Mouse (Mus musculus) midbrain, embryonic 11.5 days (tissue): Measurements from ENCODE around the gene Ntn1. TPM values are rescaled to one million over a fixed set of nuclear protein-coding genes. Genes with fewer than 3 reads are reported as not detected.

Experiments used
- ATAC-seq: fragments of 200-750 bp; cut with Nextera tagmentation; 2 replicates; pipeline ENCODE4 v1.8.0; 2017; ENCODE audit warnings: moderate TSS enrichment, moderate library complexity; ENCODE audit not compliant: low FRiP score
- DNase-seq: peaks from one replicate; pipeline ENCODE4 v3.0.0; 2015; ENCODE audit warnings: low spot score; ENCODE audit errors: missing footprints
- H3K27ac ChIP-seq: fragments of 300-500 bp; sonication (generic); 2 replicates; pipeline ENCODE4 v1.5.1; 2014; ENCODE audit warnings: low read depth, low read length
- H3K27me3 ChIP-seq: fragments of 300-500 bp; sonication (generic); 2 replicates; pipeline ENCODE4 v1.6.1; 2014; ENCODE audit warnings: mild to moderate bottlenecking, low read length, moderate library complexity, mixed read lengths; ENCODE audit not compliant: control insufficient read depth, insufficient read depth
- H3K36me3 ChIP-seq: fragments of 300-500 bp; sonication (generic); 2 replicates; pipeline ENCODE4 v1.6.1; 2014; ENCODE audit warnings: mild to moderate bottlenecking, low read length, moderate library complexity, mixed read lengths; ENCODE audit not compliant: control insufficient read depth, insufficient read depth
- H3K4me1 ChIP-seq: fragments of 300-500 bp; sonication (generic); 2 replicates; pipeline ENCODE4 v1.6.1; 2014; ENCODE audit warnings: low read length; ENCODE audit not compliant: control insufficient read depth, insufficient read depth
- H3K4me2 ChIP-seq: fragments of 300-500 bp; sonication (generic); 2 replicates; pipeline ENCODE4 v1.6.1; 2014; ENCODE audit warnings: mild to moderate bottlenecking, moderate library complexity
- H3K4me3 ChIP-seq: fragments of 300-500 bp; sonication (generic); 2 replicates; pipeline ENCODE4 v1.5.1; 2014; ENCODE audit warnings: low read depth, low read length
- H3K9ac ChIP-seq: fragments of 300-500 bp; sonication (generic); 2 replicates; pipeline ENCODE4 v1.6.1; 2014; ENCODE audit warnings: low read length
- H3K9me3 ChIP-seq: fragments of 300-500 bp; sonication (generic); 2 replicates; pipeline ENCODE4 v1.6.1; 2016; ENCODE audit warnings: low read length; ENCODE audit not compliant: control insufficient read depth
- WGBS: fragments of 180-500 bp; shearing (Covaris S2); extraction: QIAGEN DNeasy Blood & Tissue Kit; methylation state at CpG from one replicate; pipeline ENCODE4 v1.1.7; 2014; 5-methylcytosine and 5-hydroxymethylcytosine counted together
- polyA plus RNA-seq: library from polyadenylated mRNA; unstranded; fragments of >200 nt; fragmentation: Nextera tagmentation; extraction: Ambion mirVana; gene quantifications from 2 replicates; pipeline ENCODE4 v1.2.1, GENCODE M21; 2014

Gene Ntn1
- polyA plus RNA-seq, 1 experiment from 2014 or later = 10.0 TPM

- no peak for ATAC-seq
These were observed 137.5 kb downstream of the Ntn1 start for GRCm38 (mm10) chr11:68263100-68263499.

GRCm38 (mm10) chr11:68261162-68261892 is 139.3 kb downstream of the Ntn1 start:
- Histone ChIP-seq H3K4me3 (no peak overlapping the region), H3K27ac (no peak overlapping the region), H3K27me3 (no peaks in the 10 kb centered on the region; the same call in 1 of the 2 replicates), H3K36me3 (peaks cover 2% of the 10 kb centered on the region; the same call in 1 of the 2 replicates), H3K4me1 (no peaks in the 10 kb centered on the region), H3K9me3 (no peaks in the 10 kb centered on the region), H3K9ac (no peak overlapping the region), H3K4me2 (no peak overlapping the region)
- no peak for DNase-seq
- 85% methylated on average over 10 of the region's 10 CpGs for WGBS
- no peak for ATAC-seq

More at GRCm38 (mm10) chr11:68263100-68263499, 137.5 kb downstream of the Ntn1 start:
- Histone ChIP-seq H3K36me3 (no peaks in the 10 kb centered on the region; the same call in 1 of the 2 replicates), H3K4me2 (no peak overlapping the region), H3K9me3 (no peaks in the 10 kb centered on the region), H3K27me3 (no peaks in the 10 kb centered on the region; the same call in 1 of the 2 replicates), H3K4me3 (no peak overlapping the region), H3K27ac (no peak overlapping the region), H3K4me1 (no peaks in the 10 kb centered on the region), H3K9ac (no peak overlapping the region)
- 90% methylated on average over 5 of the region's 5 CpGs for WGBS
- DNase-seq = peak; percentile 77

GRCm38 (mm10) chr11:68260399-68260798 is 140.2 kb downstream of the Ntn1 start:
- Histone ChIP-seq H3K4me1 (no peaks in the 10 kb centered on the region), H3K4me2 (no peak overlapping the region), H3K36me3 (peaks cover 2% of the 10 kb centered on the region; the same call in 1 of the 2 replicates), H3K27me3 (no peaks in the 10 kb centered on the region; the same call in 1 of the 2 replicates), H3K27ac (no peak overlapping the region), H3K9me3 (no peaks in the 10 kb centered on the region), H3K9ac (no peak overlapping the region), H3K4me3 (no peak overlapping the region)
- 95% methylated on average over 6 of the region's 6 CpGs for WGBS
- peak; percentile 60 for DNase-seq
- no peak for ATAC-seq

GRCm38 (mm10) chr11:68258498-68258897 is 142.1 kb downstream of the Ntn1 start:
- no peak for DNase-seq
- no peak for ATAC-seq
- WGBS = 78% methylated on average over 4 of the region's 4 CpGs
- Histone ChIP-seq H3K4me1 (no peaks in the 10 kb centered on the region), H3K36me3 (peaks cover 2% of the 10 kb centered on the region; the same call in 1 of the 2 replicates), H3K9me3 (no peaks in the 10 kb centered on the region), H3K4me3 (no peak overlapping the region), H3K27me3 (no peaks in the 10 kb centered on the region; the same call in 1 of the 2 replicates), H3K4me2 (no peak overlapping the region), H3K27ac (no peak overlapping the region), H3K9ac (no peak overlapping the region)

GRCm38 (mm10) chr11:68253531-68253930 is 147.1 kb downstream of the Ntn1 start:
- no peaks in the 10 kb centered on the region; the same call in none of the 2 replicates for H3K27me3 ChIP-seq
- H3K4me2 ChIP-seq = no peak overlapping the region
- no peak overlapping the region for H3K27ac ChIP-seq
- no peaks in the 10 kb centered on the region for H3K9me3 ChIP-seq
- 0 out of 2 replicates have a peak, but pooled peaks cover 2% of the 10 kb centered on the region for H3K36me3 ChIP-seq
- no peak for ATAC-seq
- WGBS = 89% methylated on average over 7 of the region's 7 CpGs
- no peak overlapping the region for H3K4me3 ChIP-seq
- no peak for DNase-seq
- no peak overlapping the region for H3K9ac ChIP-seq
- H3K4me1 ChIP-seq = peaks cover 4% of the 10 kb centered on the region; the same call in 1 of the 2 replicates

- no peaks in the 10 kb centered on the region for H3K9me3 ChIP-seq
- 74% methylated on average over 6 of the region's 6 CpGs for WGBS
- peaks cover 2% of the 10 kb centered on the region for H3K27me3 ChIP-seq
- ATAC-seq (no peak), DNase-seq (peak; percentile 83)
- peaks cover 11% of the 10 kb centered on the region; the same call in 1 of the 2 replicates for H3K4me1 ChIP-seq
- H3K4me3 ChIP-seq = no peak overlapping the region
- H3K9ac ChIP-seq = no peak overlapping the region
- H3K27ac ChIP-seq = no peak overlapping the region; the same call in 1 of the 2 replicates
- peaks cover 1% of the 10 kb centered on the region; the same call in 1 of the 2 replicates for H3K36me3 ChIP-seq
- H3K4me2 ChIP-seq = no peak overlapping the region
These were observed 150.5 kb downstream of the Ntn1 start for GRCm38 (mm10) chr11:68250106-68250505.

- DNase-seq = peak; percentile 83
- H3K27me3 ChIP-seq = peaks cover 2% of the 10 kb centered on the region
- H3K9me3 ChIP-seq = no peaks in the 10 kb centered on the region
- peaks cover 4% of the 10 kb centered on the region for H3K36me3 ChIP-seq
- WGBS = 8% methylated on average over 6 of the region's 6 CpGs
- H3K4me3 ChIP-seq = no peak overlapping the region
- no peak overlapping the region for H3K9ac ChIP-seq
- peak; percentile 33; the same call in 1 of the 2 replicates for ATAC-seq
- H3K27ac ChIP-seq = no peak overlapping the region
- H3K4me1 ChIP-seq = peaks cover 19% of the 10 kb centered on the region
- H3K4me2 ChIP-seq = no peak overlapping the region
These were observed 152.7 kb downstream of the Ntn1 start for GRCm38 (mm10) chr11:68247897-68248296.

- Histone ChIP-seq H3K4me1 (peaks cover 17% of the 10 kb centered on the region), H3K9me3 (no peaks in the 10 kb centered on the region), H3K9ac (no peak overlapping the region), H3K4me2 (no peak overlapping the region), H3K27me3 (peaks cover 16% of the 10 kb centered on the region), H3K4me3 (no peak overlapping the region), H3K27ac (no peak overlapping the region), H3K36me3 (peaks cover 4% of the 10 kb centered on the region)
- WGBS = 97% methylated on average over 5 of the region's 5 CpGs
- no peak for DNase-seq
- ATAC-seq = no peak
These were observed 155.7 kb downstream of the Ntn1 start for GRCm38 (mm10) chr11:68244992-68245261.

GRCm38 (mm10) chr11:68244254-68244991 is 156.2 kb downstream of the Ntn1 start:
- peaks cover 4% of the 10 kb centered on the region for H3K36me3 ChIP-seq
- no peak for ATAC-seq
- peaks cover 16% of the 10 kb centered on the region for H3K27me3 ChIP-seq
- H3K27ac ChIP-seq = no peak overlapping the region; the same call in 1 of the 2 replicates
- H3K4me3 ChIP-seq = no peak overlapping the region
- DNase-seq = peak; percentile 85
- no peak overlapping the region for H3K4me2 ChIP-seq
- WGBS = 56% methylated on average over 16 of the region's 16 CpGs
- no peak overlapping the region for H3K9ac ChIP-seq
- H3K9me3 ChIP-seq = no peaks in the 10 kb centered on the region
- peaks cover 20% of the 10 kb centered on the region for H3K4me1 ChIP-seq
